Mouse (Mus musculus) fat pad, adult 2 months (tissue): Measurements from ENCODE around the gene Nemp1.
"Not testable (repeated sequence)": the region's sequence is repeated elsewhere in the genome, so short reads cannot be mapped to it uniquely, and the experiment has no call there.

Source experiments
- DNase-seq: peaks from one replicate; pipeline ENCODE4 v3.0.0-alpha.2; 2011; ENCODE audit warnings: low read depth, low spot score; ENCODE audit errors: extremely low read depth

The Nemp1 gene

DNA sequence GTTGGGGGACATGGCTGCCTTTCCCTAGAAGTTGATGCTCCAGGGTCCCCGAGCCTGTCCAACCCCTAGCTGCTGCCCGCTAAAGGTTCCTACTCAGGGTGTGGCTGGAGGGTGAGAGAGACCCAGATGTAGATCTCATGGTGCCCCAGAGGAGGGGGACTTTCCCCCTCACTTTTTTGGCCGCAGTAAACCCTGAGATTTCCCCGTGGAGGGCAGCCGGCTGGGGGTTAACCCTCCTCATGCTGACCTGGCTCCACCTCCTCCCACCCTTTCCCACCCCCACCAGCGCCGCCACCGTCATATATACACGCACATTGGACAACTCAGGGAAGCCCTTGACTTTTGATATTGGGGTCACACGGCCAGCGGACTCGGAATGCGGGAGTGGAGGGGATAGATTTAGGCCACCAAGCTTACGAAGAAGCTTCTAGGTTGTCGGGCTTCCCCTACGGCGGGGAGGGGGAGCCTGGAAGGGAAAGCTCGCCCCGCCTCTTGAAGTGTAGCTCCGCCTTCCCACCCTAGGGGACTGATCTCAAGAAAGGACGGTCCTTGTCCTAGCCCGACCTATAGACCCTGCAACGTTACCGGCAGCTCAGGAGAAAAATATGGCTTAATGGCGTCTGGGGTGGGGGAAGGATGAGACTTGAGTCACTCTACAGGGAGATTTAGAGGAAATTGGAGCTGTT lies 23.0 kb upstream of the Nemp1 start:
- DNase-seq: no peak

DNA sequence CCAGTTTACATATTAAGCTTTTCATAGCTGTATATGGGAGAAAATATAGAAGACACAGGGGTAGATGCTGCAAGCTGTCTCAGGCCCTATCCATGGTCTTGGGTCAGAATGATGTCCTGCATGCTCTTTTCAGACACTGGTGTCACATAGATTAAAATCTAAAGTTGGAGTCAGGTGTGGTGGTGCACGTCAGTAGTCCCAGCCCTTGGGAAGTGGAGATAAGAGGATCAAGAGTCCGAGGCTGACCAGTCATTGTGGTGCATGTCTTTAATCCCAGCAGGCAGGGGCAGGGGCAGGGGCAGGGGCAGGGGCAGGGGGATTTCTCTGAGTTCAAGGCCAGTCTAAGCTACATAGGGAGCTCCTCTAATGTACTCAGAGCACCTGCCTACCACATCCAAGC lies 20.9 kb upstream of the Nemp1 start:
- no peak for DNase-seq

DNA sequence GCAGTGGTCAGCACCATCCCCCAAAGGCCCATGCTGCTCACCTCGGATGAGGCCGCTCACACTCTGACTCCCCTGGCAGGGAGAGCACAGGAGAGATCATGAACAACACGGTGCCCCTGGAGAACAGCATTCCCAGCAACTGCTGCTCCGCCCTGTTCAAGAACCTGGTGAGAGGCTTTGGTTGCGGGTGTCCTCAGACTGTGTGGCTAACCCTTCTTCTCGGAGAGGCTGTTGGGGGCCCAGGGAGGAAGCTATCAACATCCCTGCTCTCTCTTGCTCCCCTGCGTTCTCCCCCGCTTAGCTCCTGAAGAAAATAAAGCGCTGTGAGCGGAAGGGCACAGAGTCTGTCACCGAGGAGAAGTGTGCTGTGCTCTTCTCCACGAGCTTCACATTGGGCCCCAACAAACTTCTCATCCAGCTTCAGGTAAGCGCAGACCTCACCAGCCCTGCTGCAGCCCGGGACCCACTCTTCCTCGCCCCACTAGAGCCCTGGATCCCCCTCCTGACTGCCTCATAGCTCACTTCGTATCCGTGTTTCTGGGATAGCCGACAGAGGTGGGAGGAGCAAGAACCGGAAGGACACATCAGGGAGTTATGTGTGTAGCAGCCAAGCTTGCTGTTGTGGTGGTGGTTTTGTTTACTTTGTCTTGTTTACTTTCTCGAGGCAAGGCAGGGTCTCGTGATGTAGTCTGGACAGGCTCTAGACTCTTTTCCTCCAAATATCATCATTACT lies 13.6 kb upstream of the Nemp1 start:
- DNase-seq: no peak

DNA sequence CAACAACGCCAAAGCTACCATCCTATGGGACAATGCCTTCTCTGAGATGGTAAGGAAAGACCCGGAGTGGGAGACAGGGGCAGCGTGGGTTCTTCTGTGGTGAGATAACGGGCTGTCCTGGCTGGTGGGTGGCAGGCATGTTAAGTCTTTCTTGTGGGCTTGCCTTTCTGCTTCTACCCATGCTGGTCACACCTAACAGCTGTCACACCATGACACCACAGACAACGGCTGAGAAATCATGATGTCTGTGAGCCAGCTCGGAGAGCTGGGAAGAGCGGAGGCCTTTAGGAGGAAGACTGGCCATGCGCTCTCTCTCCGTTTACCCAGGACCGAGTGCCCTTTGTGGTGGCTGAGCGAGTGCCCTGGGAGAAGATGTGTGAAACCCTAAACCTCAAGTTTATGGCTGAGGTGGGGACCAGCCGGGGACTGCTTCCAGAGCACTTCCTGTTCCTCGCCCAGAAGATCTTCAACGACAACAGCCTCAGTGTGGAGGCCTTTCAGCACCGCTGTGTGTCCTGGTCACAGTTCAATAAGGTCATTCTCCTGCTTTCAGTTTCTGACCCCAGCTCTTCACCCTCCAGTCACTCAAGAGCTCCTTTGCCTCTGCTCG lies 11.6 kb upstream of the Nemp1 start:
- no peak for DNase-seq

DNA sequence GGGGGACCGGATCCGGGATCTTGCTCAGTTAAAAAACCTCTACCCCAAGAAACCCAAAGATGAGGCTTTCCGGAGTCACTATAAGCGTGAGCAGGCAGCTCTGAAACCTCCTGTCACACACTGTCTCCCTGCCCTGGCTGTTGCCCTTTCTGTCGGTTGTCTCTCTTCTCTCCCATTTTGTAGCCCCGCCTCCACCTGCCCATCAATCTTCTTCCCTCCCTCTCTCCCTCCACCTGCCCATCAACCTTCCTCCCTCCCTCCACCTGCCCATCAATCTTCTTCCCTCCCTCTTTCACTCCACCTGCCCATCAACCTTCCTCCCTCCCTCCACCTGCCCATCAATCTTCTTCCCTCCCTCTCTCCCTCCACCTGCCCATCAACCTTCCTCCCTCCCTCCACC lies 9.1 kb upstream of the Nemp1 start:
- DNase-seq: not testable (repeated sequence)

DNA sequence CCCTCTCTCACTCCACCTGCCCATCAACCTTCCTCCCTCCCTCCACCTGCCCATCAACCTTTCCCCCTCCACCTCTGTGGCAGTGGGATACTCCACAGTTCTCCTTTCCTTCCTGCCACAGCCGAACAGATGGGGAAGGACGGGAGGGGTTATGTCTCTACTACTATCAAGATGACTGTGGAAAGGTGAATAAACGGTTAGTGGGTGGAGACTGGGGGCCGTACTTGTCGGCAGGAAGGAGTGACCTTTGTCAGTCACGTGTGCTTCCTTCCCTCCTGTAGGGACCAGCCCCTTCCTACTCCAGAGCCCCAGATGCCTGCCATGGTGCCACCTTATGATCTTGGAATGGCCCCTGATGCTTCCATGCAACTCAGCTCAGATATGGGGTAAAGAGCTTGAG lies 8.6 kb upstream of the Nemp1 start:
- no peak for DNase-seq

DNA sequence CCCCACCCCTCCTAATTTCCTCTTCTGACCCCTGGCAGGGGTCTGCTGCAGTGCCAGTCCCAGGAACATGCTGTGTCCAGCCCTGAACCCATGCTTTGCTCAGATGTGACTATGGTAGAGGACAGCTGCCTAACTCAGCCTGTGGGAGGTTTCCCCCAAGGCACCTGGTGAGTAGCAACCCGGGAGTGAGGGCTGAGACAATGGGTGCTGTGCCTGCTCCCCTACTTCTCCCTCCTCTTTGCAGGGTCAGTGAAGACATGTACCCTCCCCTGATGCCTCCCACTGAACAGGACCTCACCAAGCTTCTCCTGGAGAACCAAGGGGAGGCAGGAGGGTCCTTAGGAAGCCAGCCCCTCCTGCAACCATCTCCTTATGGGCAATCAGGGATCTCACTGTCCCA lies 7.2 kb upstream of the Nemp1 start:
- no peak for DNase-seq

DNA sequence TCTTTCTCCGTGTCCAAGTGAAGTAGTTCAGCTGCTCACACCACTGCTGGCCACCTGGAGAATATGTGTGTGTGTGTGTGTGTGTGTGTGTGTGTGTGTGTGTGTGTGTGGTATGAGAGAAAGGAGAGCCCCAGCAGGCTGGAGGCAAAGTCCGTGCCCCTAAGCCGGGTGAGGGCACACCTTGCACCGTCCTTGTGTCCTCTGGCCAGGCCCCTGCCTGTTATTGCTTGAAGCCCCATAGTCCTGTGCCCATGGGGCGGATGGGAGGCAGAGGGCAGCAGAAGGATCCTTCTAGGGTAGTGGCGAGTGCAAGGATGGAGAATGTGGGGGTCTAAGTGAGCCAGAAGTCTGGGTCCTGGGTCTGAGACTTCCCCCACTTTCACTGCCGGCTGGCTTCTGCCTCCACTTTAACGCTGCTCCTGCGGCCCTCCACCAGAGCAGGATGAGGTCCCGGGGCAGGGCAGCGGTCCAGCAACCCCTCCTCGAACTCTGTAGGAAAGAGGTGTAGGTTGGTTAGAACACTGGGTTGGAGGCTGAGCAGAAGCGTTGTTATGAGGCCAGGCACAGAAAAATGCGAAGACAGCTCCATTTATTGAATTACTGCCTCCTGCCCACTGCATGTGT lies 5.3 kb upstream of the Nemp1 start:
- DNase-seq: no peak

DNA sequence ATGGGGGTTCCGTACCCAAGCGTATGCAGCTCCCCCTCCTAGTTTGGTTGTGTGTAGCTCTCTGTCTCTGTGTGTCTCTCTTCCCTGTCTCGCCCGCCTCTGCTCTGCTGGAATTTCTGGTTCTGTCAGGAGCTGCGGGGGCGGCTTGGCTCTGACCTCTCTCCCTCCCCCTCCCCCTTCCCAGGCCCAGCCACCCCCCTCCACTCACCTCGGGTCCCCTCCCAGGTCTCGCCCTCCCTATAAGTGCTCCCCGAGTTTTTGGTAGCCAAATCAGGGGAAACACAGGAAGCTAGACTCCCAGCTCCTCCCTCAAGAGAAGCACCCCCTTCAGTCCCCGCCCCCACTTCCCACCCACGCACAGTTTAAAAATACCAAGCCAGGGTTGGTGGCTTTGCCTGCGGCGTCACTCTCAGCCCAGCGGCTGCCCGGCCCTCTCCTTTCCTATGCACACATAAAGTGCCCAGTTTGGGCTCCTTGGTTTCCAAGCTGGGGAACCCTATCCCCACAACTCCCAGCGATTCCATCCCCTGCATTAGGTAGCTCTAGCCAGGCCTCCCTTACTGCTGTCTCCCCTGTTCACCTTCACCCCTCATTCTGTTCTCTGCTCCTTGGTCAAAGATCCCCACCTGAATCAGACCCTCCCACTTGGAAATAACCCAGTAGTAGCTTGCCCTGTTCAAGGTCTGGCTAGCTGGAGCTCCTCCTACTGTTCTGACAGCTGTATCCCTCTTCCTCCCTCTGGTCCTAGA lies 4.6 kb upstream of the Nemp1 start:
- DNase-seq: no peak

DNA sequence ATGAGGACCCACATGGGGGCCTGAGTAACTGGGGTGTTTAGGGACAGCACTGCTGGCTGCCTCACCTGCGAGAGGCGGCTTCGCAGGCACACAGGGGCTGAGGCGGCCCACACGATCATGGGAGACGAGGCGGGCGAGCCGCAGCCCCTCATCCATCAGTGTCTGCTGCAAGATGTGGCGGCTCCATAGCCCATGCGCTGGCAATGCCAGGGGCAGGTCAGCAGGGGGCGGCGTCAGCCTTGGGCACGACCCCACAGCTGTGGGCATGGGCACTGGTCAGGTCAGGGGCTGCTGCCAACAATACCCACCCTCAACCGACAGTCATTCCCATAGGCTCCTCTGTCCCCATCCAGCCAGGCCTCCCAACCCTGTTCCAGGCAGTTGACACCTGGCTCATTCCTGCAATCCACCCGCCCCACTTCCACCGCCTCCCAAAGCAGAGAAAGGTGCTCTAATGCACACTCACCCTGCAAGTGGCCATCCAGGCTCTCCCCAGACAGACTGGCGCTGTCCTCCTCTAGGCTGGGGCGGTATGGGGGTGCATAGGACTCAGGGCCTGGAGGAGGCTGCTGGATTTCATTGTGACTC lies 3.9 kb upstream of the Nemp1 start:
- no peak for DNase-seq

DNA sequence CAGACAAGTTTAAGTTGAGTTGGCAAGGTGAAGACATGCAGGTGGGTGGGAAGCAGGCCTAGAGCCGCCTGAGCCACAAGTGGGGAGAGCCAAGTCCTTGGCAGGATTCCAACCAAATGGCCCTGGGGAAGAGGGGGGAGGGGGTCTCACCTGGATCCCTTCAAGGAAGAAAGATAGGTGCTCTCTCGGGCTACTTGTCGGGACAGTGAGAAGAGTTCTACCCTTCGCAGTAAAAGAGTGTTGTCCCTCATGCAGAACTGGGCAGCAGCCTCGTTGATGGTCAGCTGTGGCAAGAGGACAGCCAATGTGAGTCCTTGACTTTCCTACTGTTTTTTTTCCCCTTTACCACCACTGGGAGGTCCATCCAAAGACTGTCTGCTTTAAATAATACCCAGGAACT lies 3.1 kb upstream of the Nemp1 start:
- DNase-seq: no peak

DNA sequence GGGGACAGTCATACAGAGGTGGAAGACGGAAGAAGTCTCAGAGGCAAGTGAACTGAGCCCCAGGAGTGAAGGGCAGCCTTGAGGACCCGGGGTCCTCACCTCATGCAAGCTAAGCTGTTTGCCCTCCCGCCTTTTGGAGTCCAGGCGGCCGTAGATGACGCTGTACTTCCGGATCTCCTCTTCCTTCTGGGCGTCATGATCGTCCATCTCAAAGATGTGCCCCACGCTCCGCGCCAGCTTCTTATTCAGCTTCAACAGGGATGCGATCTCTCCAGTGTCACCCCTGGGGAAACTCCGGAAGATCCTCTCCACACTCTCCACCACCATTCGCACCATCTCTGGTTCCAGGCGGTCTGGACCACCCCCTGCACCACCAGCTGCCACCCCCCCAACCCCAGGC lies 2.5 kb upstream of the Nemp1 start:
- DNase-seq: no peak

DNA sequence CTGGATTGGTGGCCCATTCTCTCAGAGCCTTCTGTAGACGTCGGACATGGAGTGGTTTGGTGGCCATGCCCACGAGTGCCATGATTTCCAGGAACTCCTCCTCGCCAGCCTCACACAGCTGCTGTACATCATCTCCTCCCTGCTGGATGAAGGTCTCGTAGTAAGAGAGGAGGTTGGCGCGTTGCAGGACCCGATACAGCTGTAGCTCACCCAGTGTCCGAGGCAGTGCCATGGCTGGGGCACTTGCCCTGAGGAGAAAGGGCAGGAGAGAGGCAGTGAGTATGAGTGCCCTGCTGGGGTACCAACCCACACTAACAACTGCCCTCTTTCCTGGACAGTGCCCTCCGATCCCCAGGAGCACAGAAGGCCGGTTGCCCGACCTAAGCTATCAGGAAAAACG lies 1.8 kb upstream of the Nemp1 start:
- DNase-seq: no peak

DNA sequence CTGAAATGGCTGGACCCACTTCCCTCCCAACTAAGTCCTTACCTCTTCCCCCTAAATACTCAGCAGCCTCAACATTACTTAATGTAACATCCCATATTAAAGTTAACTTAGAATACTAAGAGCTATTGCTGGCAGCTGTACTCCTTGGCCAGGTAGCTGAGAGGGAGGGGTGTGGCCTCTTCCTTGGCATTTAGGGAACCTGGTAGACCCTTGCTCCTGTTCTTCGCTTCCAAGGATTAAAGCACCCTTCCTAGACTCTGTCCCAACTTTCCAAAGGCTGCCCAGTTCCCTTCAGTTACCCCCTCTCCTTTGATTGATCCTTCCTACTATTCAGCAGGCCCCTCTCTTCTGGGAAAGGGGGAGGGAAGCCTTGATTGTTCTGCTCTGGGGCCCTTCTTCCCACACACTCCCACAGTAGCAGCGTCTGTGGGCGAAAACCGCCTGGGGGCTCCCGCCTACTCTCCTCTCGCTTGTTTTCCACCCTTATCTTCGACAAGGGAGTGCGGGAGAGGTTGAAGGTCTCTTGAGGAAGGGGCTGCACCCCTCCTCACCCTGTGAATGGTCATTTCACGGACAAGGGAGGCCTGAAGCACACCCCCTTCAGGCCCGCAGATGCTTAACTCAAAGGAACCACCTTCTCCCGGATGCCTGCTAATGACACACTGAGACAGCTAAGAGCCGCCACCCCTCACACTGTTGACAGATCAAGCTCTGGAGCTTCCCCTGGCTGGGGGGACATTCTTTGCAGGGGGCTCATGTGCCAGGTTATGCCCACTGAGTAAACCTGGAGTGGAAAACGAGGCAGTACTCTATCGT lies 1.1 kb upstream of the Nemp1 start:
- no peak for DNase-seq

DNA sequence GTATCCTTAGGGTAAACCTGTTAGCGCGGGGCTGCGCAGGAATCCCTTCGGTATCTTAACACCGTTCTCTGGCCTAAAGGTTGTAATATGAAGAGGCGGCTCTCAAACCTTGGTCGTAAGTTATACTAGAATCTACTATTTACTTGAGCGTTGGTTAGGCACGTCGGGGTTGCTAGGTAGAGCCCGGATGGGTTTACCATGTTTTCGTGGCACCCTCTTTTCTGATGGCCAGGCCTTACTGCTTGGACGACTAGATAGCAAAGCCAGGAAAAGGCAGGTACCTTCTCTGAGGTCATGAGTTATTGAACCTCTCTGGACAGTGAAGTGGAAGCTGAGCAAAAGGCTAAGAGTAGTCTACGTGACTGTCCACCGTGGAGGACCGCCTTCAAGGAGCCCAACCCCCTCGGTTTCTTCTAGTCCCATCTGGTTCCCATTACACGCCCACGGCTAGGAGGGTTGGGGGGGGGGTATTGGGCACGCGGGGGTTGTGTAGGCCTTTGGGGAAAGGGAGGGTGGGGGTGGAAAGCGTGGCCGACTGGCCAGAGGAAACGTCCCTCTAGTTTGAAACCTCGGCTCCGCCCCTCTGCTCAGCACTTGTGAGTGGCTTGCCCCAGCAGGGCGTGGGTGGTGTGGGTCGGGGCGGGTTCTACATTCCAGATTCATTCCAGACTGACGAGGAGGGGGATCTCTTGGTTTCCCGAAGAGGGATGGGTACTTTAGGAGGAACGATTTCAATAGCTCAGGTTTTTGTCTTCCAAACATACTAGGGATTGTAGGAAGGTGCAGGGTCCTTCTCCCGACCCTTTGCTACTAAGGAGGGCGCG lies 780 bp downstream of the Nemp1 start:
- no peak for DNase-seq

DNA sequence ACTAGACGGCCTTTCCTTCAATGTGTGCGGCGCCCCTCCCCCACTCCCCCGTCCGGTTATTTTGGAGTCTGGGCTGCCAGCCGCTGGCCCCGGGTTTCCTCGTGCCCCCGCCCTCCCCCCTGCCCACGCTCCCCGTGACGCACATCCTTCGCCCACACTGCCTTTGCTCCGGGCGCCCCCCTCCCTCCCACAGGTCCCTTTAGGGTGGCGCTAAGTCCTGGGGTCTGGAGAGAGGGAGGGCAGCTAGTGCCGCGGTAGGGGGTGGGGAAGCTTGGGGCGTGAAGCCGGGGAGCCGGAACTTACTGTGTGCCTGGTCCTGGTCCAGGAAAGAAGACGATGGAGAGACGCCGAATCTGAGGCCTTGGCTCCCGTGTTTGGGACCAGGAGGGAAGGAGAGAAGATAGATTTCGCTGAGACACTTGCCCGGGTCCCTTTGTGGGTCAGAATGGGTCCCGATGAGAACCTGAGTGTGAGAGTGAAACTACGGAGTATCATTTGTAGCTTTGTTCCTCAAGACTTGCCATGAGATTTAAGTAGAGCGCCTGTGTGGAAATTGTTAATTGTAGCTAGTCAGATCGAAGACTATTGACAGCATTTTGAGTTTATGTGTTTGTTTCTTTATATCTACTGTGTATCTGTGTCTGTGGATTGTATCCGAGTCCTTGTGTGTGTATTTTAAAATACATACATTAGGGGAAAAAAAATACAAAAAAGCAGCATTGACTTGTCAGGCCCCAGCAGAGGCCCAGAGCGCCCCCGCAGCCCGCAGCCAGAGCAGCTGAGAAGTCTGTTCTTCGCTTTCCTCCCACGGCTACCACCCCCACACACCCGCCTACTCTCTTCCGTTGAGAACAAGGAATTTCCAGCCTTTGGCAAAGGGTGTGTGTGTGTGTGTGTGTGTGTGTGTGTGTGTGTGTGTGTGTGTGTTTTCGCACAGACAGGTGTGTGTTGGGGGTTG lies 1.7 kb downstream of the Nemp1 start, which contains the start of gene Nab2:
Gene Nab2 (minus strand): TSS at position 476 of the 958 bp plus-strand sequence.
- no peak for DNase-seq

DNA sequence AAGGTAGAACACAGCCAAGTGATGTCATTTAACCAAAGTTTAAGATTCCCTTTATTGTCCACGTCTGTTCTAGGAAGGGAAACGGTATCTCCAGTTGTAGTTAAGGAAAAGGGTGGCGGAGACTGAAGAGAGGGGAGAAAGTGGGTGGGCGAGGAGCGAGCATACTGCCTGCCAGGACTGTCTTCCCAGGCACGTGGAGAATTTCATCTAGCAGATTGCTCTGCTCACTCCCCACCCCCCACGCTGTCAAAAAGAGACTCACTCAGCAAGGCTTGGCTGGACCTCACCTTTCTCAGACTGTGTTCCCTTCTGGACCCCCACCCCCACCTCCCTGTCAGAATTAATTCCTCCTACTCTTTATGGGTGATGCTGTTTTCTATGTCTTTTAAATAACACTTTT lies 2.5 kb downstream of the Nemp1 start:
- no peak for DNase-seq

DNA sequence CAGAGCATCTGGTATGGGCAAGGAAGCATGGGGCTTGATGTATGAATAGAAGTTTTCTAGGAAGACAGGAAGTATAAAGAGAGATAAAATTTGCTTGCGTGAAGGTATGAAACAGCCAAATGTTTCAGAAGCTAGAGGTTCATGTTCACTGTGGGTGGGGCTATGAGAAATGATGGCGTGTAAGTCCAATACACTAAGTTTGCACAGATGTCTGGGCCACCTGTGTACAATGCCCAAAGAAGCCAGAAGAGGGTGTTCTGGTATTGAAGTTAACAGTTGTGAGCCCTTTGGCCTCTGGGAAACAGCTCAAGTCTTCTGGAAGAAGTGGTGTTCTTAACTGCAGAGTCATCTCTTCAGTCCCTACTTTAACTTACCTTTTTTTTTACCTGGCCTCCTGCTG lies 3.5 kb downstream of the Nemp1 start:
- DNase-seq: no peak
